Mouse (Mus musculus): Measurements from ENCODE around the gene Lsm3. TPM values are rescaled to one million over a fixed set of nuclear protein-coding genes. Genes with fewer than 3 reads are reported as not detected.
A peak's percentile ranks its signal among the peaks of the same experiment; 100 is the strongest.

Lsm3 gene
- polyA plus RNA-seq, 1 experiment from 2014 or later: 272 TPM

GRCm38 (mm10) chr6:91486736-91487453, 28.8 kb upstream of the Lsm3 start:
- WGBS: 86% methylated on average over 15 of the region's 15 CpGs
- Histone ChIP-seq H3K27ac (no peak overlapping the region), H3K4me2 (no peak overlapping the region), H3K36me3 (peaks cover 69% of the 10 kb centered on the region), H3K4me3 (no peak overlapping the region), H3K9ac (no peak overlapping the region), H3K9me3 (no peaks in the 10 kb centered on the region), H3K4me1 (no peaks in the 10 kb centered on the region), H3K27me3 (no peaks in the 10 kb centered on the region)
- no peak for ATAC-seq (ENCODE audit: borderline replicate concordance, extremely low read depth, low FRiP score, low TSS enrichment)

GRCm38 (mm10) chr6:91488496-91489212, 27.1 kb upstream of the Lsm3 start:
- H3K36me3 ChIP-seq: peaks cover 60% of the 10 kb centered on the region
- no peak overlapping the region for H3K4me2 ChIP-seq
- H3K27me3 ChIP-seq: no peaks in the 10 kb centered on the region
- no peak overlapping the region for H3K27ac ChIP-seq
- 60% methylated on average over 9 of the region's 9 CpGs for whole genome bisulfite sequencing
- ATAC-seq (ENCODE audit: borderline replicate concordance, extremely low read depth, low FRiP score, low TSS enrichment): no peak
- no peak overlapping the region for H3K4me3 ChIP-seq
- no peaks in the 10 kb centered on the region for H3K4me1 ChIP-seq
- no peak overlapping the region for H3K9ac ChIP-seq
- no peaks in the 10 kb centered on the region for H3K9me3 ChIP-seq

- Histone ChIP-seq H3K4me1 (no peaks in the 10 kb centered on the region), H3K27me3 (no peaks in the 10 kb centered on the region), H3K36me3 (peaks cover 54% of the 10 kb centered on the region), H3K4me3 (no peak overlapping the region), H3K9ac (no peak overlapping the region), H3K4me2 (no peak overlapping the region), H3K27ac (no peak overlapping the region), H3K9me3 (no peaks in the 10 kb centered on the region)
- no peak for ATAC-seq (ENCODE audit: borderline replicate concordance, extremely low read depth, low FRiP score, low TSS enrichment)
- whole genome bisulfite sequencing: 80% methylated on average over 10 of the region's 10 CpGs
These were observed 25.9 kb upstream of the Lsm3 start for GRCm38 (mm10) chr6:91489872-91490271.

- H3K4me3 ChIP-seq: no peak overlapping the region
- no peaks in the 10 kb centered on the region for H3K9me3 ChIP-seq
- H3K36me3 ChIP-seq: peaks cover 50% of the 10 kb centered on the region
- H3K4me2 ChIP-seq: no peak overlapping the region
- no peaks in the 10 kb centered on the region for H3K4me1 ChIP-seq
- H3K27me3 ChIP-seq: no peaks in the 10 kb centered on the region
- WGBS: 46% methylated on average over 6 of the region's 6 CpGs
- ATAC-seq (ENCODE audit: borderline replicate concordance, extremely low read depth, low FRiP score, low TSS enrichment): no peak
- H3K9ac ChIP-seq: no peak overlapping the region
- no peak overlapping the region for H3K27ac ChIP-seq
These were observed 24.7 kb upstream of the Lsm3 start for GRCm38 (mm10) chr6:91491004-91491403.

- 78% methylated on average over 10 of the region's 10 CpGs for WGBS
- H3K9me3 ChIP-seq: no peaks in the 10 kb centered on the region
- no peak overlapping the region for H3K4me2 ChIP-seq
- no peak overlapping the region for H3K9ac ChIP-seq
- peaks cover 39% of the 10 kb centered on the region for H3K36me3 ChIP-seq
- H3K27me3 ChIP-seq: no peaks in the 10 kb centered on the region
- no peak overlapping the region for H3K4me3 ChIP-seq
- no peak for ATAC-seq (ENCODE audit: borderline replicate concordance, extremely low read depth, low FRiP score, low TSS enrichment)
- H3K4me1 ChIP-seq: no peaks in the 10 kb centered on the region
- no peak overlapping the region for H3K27ac ChIP-seq
These were observed 22.7 kb upstream of the Lsm3 start for GRCm38 (mm10) chr6:91493053-91493452.

GRCm38 (mm10) chr6:91494526-91494925, 21.2 kb upstream of the Lsm3 start:
- no peak overlapping the region for H3K4me2 ChIP-seq
- no peak overlapping the region for H3K27ac ChIP-seq
- no peak for ATAC-seq (ENCODE audit: borderline replicate concordance, extremely low read depth, low FRiP score, low TSS enrichment)
- no peak overlapping the region for H3K4me3 ChIP-seq
- H3K9ac ChIP-seq: no peak overlapping the region
- H3K36me3 ChIP-seq: peaks cover 54% of the 10 kb centered on the region
- H3K27me3 ChIP-seq: no peaks in the 10 kb centered on the region
- 77% methylated on average over 8 of the region's 8 CpGs for WGBS
- H3K4me1 ChIP-seq: no peaks in the 10 kb centered on the region
- no peaks in the 10 kb centered on the region for H3K9me3 ChIP-seq

- ATAC-seq (ENCODE audit: borderline replicate concordance, extremely low read depth, low FRiP score, low TSS enrichment): no peak
- Histone ChIP-seq H3K9ac (no peak overlapping the region), H3K27me3 (no peaks in the 10 kb centered on the region), H3K4me3 (no peak overlapping the region), H3K4me1 (no peaks in the 10 kb centered on the region), H3K4me2 (no peak overlapping the region), H3K27ac (no peak overlapping the region), H3K36me3 (peaks cover 92% of the 10 kb centered on the region), H3K9me3 (no peaks in the 10 kb centered on the region)
- WGBS: 69% methylated on average over 1 of the region's 1 CpGs
These were observed 12.4 kb upstream of the Lsm3 start for GRCm38 (mm10) chr6:91503302-91503701.

- Histone ChIP-seq H3K27me3 (no peaks in the 10 kb centered on the region), H3K4me1 (no peaks in the 10 kb centered on the region), H3K9ac (no peak overlapping the region), H3K9me3 (no peaks in the 10 kb centered on the region), H3K36me3 (peaks cover 72% of the 10 kb centered on the region), H3K4me3 (no peak overlapping the region), H3K4me2 (no peak overlapping the region), H3K27ac (no peak overlapping the region)
- 89% methylated on average over 5 of the region's 5 CpGs for WGBS
- no peak for ATAC-seq (ENCODE audit: borderline replicate concordance, extremely low read depth, low FRiP score, low TSS enrichment)
These were observed 9.7 kb upstream of the Lsm3 start for GRCm38 (mm10) chr6:91506036-91506435.

GRCm38 (mm10) chr6:91508041-91508440, 7.7 kb upstream of the Lsm3 start:
- peaks cover 57% of the 10 kb centered on the region for H3K36me3 ChIP-seq
- ATAC-seq (ENCODE audit: borderline replicate concordance, extremely low read depth, low FRiP score, low TSS enrichment): no peak

GRCm38 (mm10) chr6:91509326-91509725, 6.4 kb upstream of the Lsm3 start:
- Histone ChIP-seq H3K27me3 (no peaks in the 10 kb centered on the region), H3K9me3 (no peaks in the 10 kb centered on the region), H3K4me2 (no peak overlapping the region), H3K4me1 (peaks cover 1% of the 10 kb centered on the region; the same call in 1 of the 2 replicates), H3K27ac (no peak overlapping the region), H3K9ac (no peak overlapping the region), H3K36me3 (peaks cover 44% of the 10 kb centered on the region), H3K4me3 (no peak overlapping the region)
- 30% methylated on average over 7 of the region's 7 CpGs for WGBS
- no peak for ATAC-seq (ENCODE audit: borderline replicate concordance, extremely low read depth, low FRiP score, low TSS enrichment)

More at GRCm38 (mm10) chr6:91508041-91508440, 7.7 kb upstream of the Lsm3 start:
- Histone ChIP-seq H3K4me1 (no peaks in the 10 kb centered on the region), H3K9me3 (no peaks in the 10 kb centered on the region), H3K27me3 (no peaks in the 10 kb centered on the region), H3K9ac (no peak overlapping the region), H3K4me3 (no peak overlapping the region), H3K4me2 (no peak overlapping the region), H3K27ac (no peak overlapping the region)
- WGBS: 87% methylated on average over 3 of the region's 3 CpGs

GRCm38 (mm10) chr6:91510211-91510610, 5.5 kb upstream of the Lsm3 start:
- H3K27me3 ChIP-seq: no peaks in the 10 kb centered on the region
- H3K9ac ChIP-seq: no peak overlapping the region
- H3K4me1 ChIP-seq: peaks cover 10% of the 10 kb centered on the region
- no peak overlapping the region for H3K4me2 ChIP-seq
- 72% methylated on average over 10 of the region's 10 CpGs for WGBS
- no peak overlapping the region for H3K4me3 ChIP-seq
- no peaks in the 10 kb centered on the region for H3K9me3 ChIP-seq
- ATAC-seq (ENCODE audit: borderline replicate concordance, extremely low read depth, low FRiP score, low TSS enrichment): no peak
- peaks cover 35% of the 10 kb centered on the region for H3K36me3 ChIP-seq
- H3K27ac ChIP-seq: no peak overlapping the region

GRCm38 (mm10) chr6:91514135-91514534, 1.6 kb upstream of the Lsm3 start:
- no peak overlapping the region for H3K27ac ChIP-seq
- H3K4me3 ChIP-seq: no peak overlapping the region; the same call in 1 of the 2 replicates
- H3K9me3 ChIP-seq: no peaks in the 10 kb centered on the region
- ATAC-seq (ENCODE audit: borderline replicate concordance, extremely low read depth, low FRiP score, low TSS enrichment): no peak
- H3K36me3 ChIP-seq: peaks cover 16% of the 10 kb centered on the region
- H3K4me2 ChIP-seq: peak overlapping the region; percentile 66; the same call in 1 of the 2 replicates
- no peak overlapping the region for H3K9ac ChIP-seq
- no peaks in the 10 kb centered on the region for H3K27me3 ChIP-seq
- H3K4me1 ChIP-seq: peaks cover 20% of the 10 kb centered on the region

All from lung, embryonic 15.5 days (tissue).